In the genomic region with DNA sequence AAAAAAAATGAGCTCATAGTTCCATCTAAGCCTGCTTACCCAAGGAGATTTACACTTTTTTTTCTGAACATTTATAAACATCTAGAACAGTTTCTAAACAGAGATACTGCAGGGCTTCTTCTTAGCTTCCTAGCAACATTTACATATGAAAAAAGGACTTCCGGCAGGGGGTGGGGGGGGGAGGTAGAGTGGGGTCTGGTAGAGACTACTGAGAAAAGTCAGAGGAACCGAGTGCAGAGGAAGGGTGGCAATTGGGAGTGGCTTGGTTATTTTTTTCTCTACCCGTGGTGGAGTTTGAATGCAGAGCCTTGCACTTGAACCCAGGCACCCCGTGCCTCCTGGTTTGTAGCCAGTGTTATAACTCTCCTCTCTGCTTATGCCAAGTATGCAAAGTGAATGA, we compare ENCODE assay signal across 13 mouse cellular contexts. TPM values are rescaled to one million over a fixed set of nuclear protein-coding genes. Genes with fewer than 3 reads are reported as not detected.
DNase-seq lines count a peak whose midpoint lies in the region; ATAC-seq lines count a peak whose summit lies in the region.
"Had no signal": no experiment of that assay in that cellular context is flagged by ENCODE, and none has a peak within 500 bp of the region (broad histone marks: within the 10 kb centered on the region; RNA-seq: fewer than 3 reads in every experiment).

No protein-coding gene starts in this region.

- H3K4me2 ChIP-seq in stomach, embryonic 16.5 days (ENCODE audit: low read depth, low read length): no peak overlapping the region
- H3K4me2 ChIP-seq: embryonic facial prominence, embryonic 13.5 days; liver, embryonic 12.5 days had no signal

- H3K9ac ChIP-seq in stomach, embryonic 16.5 days (ENCODE audit: low read length): no peak overlapping the region
- H3K9ac ChIP-seq: embryonic facial prominence, embryonic 13.5 days; forebrain, postnatal 0 days; liver, embryonic 12.5 days had no signal

- no peaks in the 10 kb centered on the region for H3K27me3 ChIP-seq in stomach, embryonic 16.5 days (ENCODE audit: control insufficient read depth, insufficient read depth, low read length)
- H3K27me3 ChIP-seq: embryonic facial prominence, embryonic 13.5 days; liver, embryonic 12.5 days had no signal

- ATAC-seq in CD4-positive, CD25-positive, alpha-beta regulatory T cell, adult 4 months: peak; percentile 88
- ATAC-seq in common myeloid progenitor, adult 5-6 weeks (replicated peaks; ENCODE audit: low read depth, poor library complexity, severe bottlenecking): peak; percentile 24; the same call in 1 of the 2 replicates
- ATAC-seq in stomach, embryonic 16.5 days (ENCODE audit: insufficient read depth, low FRiP score): no peak
- ATAC-seq in erythroid progenitor cell, adult 5-6 weeks (replicated peaks; ENCODE audit: low FRiP score, poor library complexity, severe bottlenecking): no peak
- ATAC-seq: forebrain, postnatal 0 days; liver, embryonic 12.5 days had no signal

- H3K9me3 ChIP-seq in stomach, embryonic 16.5 days (replicated peaks; ENCODE audit: control insufficient read depth, low read length): no peaks in the 10 kb centered on the region
- H3K9me3 ChIP-seq: embryonic facial prominence, embryonic 13.5 days; liver, embryonic 12.5 days had no signal

- H3K4me1 ChIP-seq in stomach, embryonic 16.5 days (ENCODE audit: control insufficient read depth, insufficient read depth, low read length): peaks cover 9% of the 10 kb centered on the region; the same call in 1 of the 2 replicates
- H3K4me1 ChIP-seq: liver, embryonic 12.5 days had no signal

- no peak overlapping the region for H3K4me3 ChIP-seq in stomach, embryonic 16.5 days (replicated peaks; ENCODE audit: low read length)
- H3K4me3 ChIP-seq: embryonic facial prominence, embryonic 13.5 days; liver, embryonic 12.5 days had no signal

- whole genome bisulfite sequencing in stomach, embryonic 16.5 days: 31% methylated on average over 4 of the region's 4 CpGs

- H3K27ac ChIP-seq in stomach, embryonic 16.5 days (ENCODE audit: low read length): peak overlapping the region; percentile 58
- H3K27ac ChIP-seq: embryonic facial prominence, embryonic 13.5 days; kidney, postnatal 0 days; liver, embryonic 12.5 days had no signal

- peak; percentile 15 for DNase-seq in 416B (ENCODE audit: low read depth)
- no peak for DNase-seq in left cerebral cortex, postnatal 14 days (ENCODE audit: low spot score in 2 of 2)
- DNase-seq in adrenal gland, postnatal 10 days: no peak
- DNase-seq: cerebellum, adult 9-10 months; forebrain, postnatal 0 days had no signal

- intact Hi-C loops in left cerebral cortex, postnatal 14 days (cut with DNase I): no loop called here

- H3K36me3 ChIP-seq in stomach, embryonic 16.5 days (ENCODE audit: control insufficient read depth, insufficient read depth, low read length): no peaks in the 10 kb centered on the region
- H3K36me3 ChIP-seq: embryonic facial prominence, embryonic 13.5 days; liver, embryonic 12.5 days had no signal

RNA-seq across cellular contexts. Expression of a gene that starts 19.7 kb away (rescaled TPM):
- polyA plus RNA-seq in CD4-positive, CD25-positive, alpha-beta regulatory T cell, adult 4 months (2017; shearing (Covaris generic)): not detected
- total RNA-seq in common myeloid progenitor, adult 5-6 weeks (2017): not detected in 2 replicates
- 0.59 and 0.91 TPM in 2 replicates for polyA plus RNA-seq in stomach, embryonic 16.5 days (2015; fragmentation: Nextera tagmentation; extraction: Ambion mirVana)
- total RNA-seq in left cerebral cortex, postnatal 14 days (2021): under 1 TPM; 0.53 to 0.93 TPM
- total RNA-seq in adrenal gland, postnatal 10 days (2021): 1 to 10 TPM in 1 of 2 experiments, under 1 TPM in 1; 0.97 to 1.3 TPM
- 1.1 TPM in 1 of 2 replicates, not detected in the other for total RNA-seq in erythroid progenitor cell, adult 5-6 weeks (2015; ENCODE audit: low replicate concordance)
- 0.90 and 2.7 TPM in 2 replicates for total RNA-seq in erythroid progenitor cell, adult 5-6 weeks (2017; ENCODE audit: low replicate concordance)
- total RNA-seq: hematopoietic stem cell, adult 5-6 weeks had no signal
- polyA plus RNA-seq: embryonic facial prominence, embryonic 13.5 days had no signal

RNA-seq across cellular contexts. Expression of a gene that starts 26.2 kb away (rescaled TPM):
- 1 to 10 TPM in 1 of 2 experiments, not detected in 1; 1.1 TPM for polyA plus RNA-seq in CD4-positive, CD25-positive, alpha-beta regulatory T cell, adult 4 months (2017; shearing (Covaris generic))
- total RNA-seq in common myeloid progenitor, adult 5-6 weeks (2017): 0.14 and 2.2 TPM in 2 replicates
- polyA plus RNA-seq in stomach, embryonic 16.5 days (2015; fragmentation: Nextera tagmentation; extraction: Ambion mirVana): 51.6 and 55.3 TPM in 2 replicates
- total RNA-seq in left cerebral cortex, postnatal 14 days (2021): 10 to 100 TPM; 10.9 to 15.2 TPM
- total RNA-seq in adrenal gland, postnatal 10 days (2021): 1 to 10 TPM; 2.5 to 4.8 TPM
- total RNA-seq in erythroid progenitor cell, adult 5-6 weeks (2015; ENCODE audit: low replicate concordance): not detected in 2 replicates
- 2.4 TPM in 1 of 2 replicates, not detected in the other for total RNA-seq in erythroid progenitor cell, adult 5-6 weeks (2017; ENCODE audit: low replicate concordance)

RNA-seq across cellular contexts. Expression of a gene that starts 44.4 kb away (rescaled TPM):
- polyA plus RNA-seq in CD4-positive, CD25-positive, alpha-beta regulatory T cell, adult 4 months (2017; shearing (Covaris generic)): 100 to 1,000 TPM; 226 to 278 TPM
- total RNA-seq in common myeloid progenitor, adult 5-6 weeks (2017): 212 and 241 TPM in 2 replicates
- 377 and 446 TPM in 2 replicates for polyA plus RNA-seq in stomach, embryonic 16.5 days (2015; fragmentation: Nextera tagmentation; extraction: Ambion mirVana)
- 10 to 100 TPM; 12.3 to 15.1 TPM for total RNA-seq in left cerebral cortex, postnatal 14 days (2021)
- total RNA-seq in adrenal gland, postnatal 10 days (2021): 100 to 1,000 TPM; 120 to 138 TPM
- total RNA-seq in erythroid progenitor cell, adult 5-6 weeks (2015; ENCODE audit: low replicate concordance): 95.6 and 112 TPM in 2 replicates
- total RNA-seq in erythroid progenitor cell, adult 5-6 weeks (2017; ENCODE audit: low replicate concordance): 21.1 and 56.0 TPM in 2 replicates

Comparison
In these comparisons a context has a peak if more than half of its experiments do, and no peak if none do; other contexts are left out.
1. ATAC-seq: peak in CD4-positive, CD25-positive, alpha-beta regulatory T cell, adult 4 months (single experiment) and common myeloid progenitor, adult 5-6 weeks (single experiment); none in stomach, embryonic 16.5 days (single experiment) and erythroid progenitor cell, adult 5-6 weeks (single experiment).